Mouse (Mus musculus) intestine, embryonic 16.5 days (tissue): Measurements from ENCODE around the gene E2f4. TPM values are rescaled to one million over a fixed set of nuclear protein-coding genes. Genes with fewer than 3 reads are reported as not detected.

Experiments
- ATAC-seq: fragments of 200-750 bp; cut with Nextera tagmentation; 2 replicates; pipeline ENCODE4 v1.8.0; 2017; ENCODE audit warnings: moderate TSS enrichment, moderate library complexity
- H3K27ac ChIP-seq: fragments of 300-500 bp; sonication (generic); 2 replicates; pipeline ENCODE4 v1.5.1; 2014; ENCODE audit warnings: mild to moderate bottlenecking, low read length
- H3K27me3 ChIP-seq: fragments of 300-500 bp; sonication (generic); replicated peaks from 2 replicates; pipeline ENCODE4 v1.6.1; 2014; ENCODE audit warnings: low read length, control low read depth, mixed read lengths; ENCODE audit not compliant: control insufficient read depth, insufficient read depth
- H3K36me3 ChIP-seq: fragments of 300-500 bp; sonication (generic); 2 replicates; pipeline ENCODE4 v1.6.1; 2014; ENCODE audit warnings: low read length, control low read depth; ENCODE audit not compliant: control insufficient read depth, insufficient read depth
- H3K4me1 ChIP-seq: fragments of 300-500 bp; sonication (generic); 2 replicates; pipeline ENCODE4 v1.6.1; 2014; ENCODE audit warnings: low read length, control low read depth, mixed read lengths; ENCODE audit not compliant: control insufficient read depth, insufficient read depth
- H3K4me2 ChIP-seq: fragments of 300-500 bp; sonication (generic); 2 replicates; pipeline ENCODE4 v1.6.1; 2014; ENCODE audit warnings: low read depth, low read length, control low read depth
- H3K4me3 ChIP-seq: fragments of 300-500 bp; sonication (generic); 2 replicates; pipeline ENCODE4 v1.5.1; 2014; ENCODE audit warnings: mild to moderate bottlenecking, low read length
- H3K9ac ChIP-seq: fragments of 300-500 bp; sonication (generic); 2 replicates; pipeline ENCODE4 v1.6.1; 2014; ENCODE audit warnings: low read depth, low read length
- H3K9me3 ChIP-seq: fragments of 300-500 bp; sonication (generic); 2 replicates; pipeline ENCODE4 v1.6.1; 2016; ENCODE audit warnings: low read length, control low read depth; ENCODE audit not compliant: control insufficient read depth
- WGBS: fragments of 180-500 bp; shearing (Covaris S2); extraction: QIAGEN DNeasy Blood & Tissue Kit; methylation state at CpG from one replicate; pipeline ENCODE4 v1.1.7; 2014; 5-methylcytosine and 5-hydroxymethylcytosine counted together
- polyA plus RNA-seq: library from polyadenylated mRNA; unstranded; fragments of >200 nt; fragmentation: Nextera tagmentation; extraction: Ambion mirVana; gene quantifications from 2 replicates; pipeline ENCODE4 v1.2.1, GENCODE M21; 2015

Gene E2f4
- polyA plus RNA-seq, 1 experiment from 2014 or later: 89.2 TPM

DNA sequence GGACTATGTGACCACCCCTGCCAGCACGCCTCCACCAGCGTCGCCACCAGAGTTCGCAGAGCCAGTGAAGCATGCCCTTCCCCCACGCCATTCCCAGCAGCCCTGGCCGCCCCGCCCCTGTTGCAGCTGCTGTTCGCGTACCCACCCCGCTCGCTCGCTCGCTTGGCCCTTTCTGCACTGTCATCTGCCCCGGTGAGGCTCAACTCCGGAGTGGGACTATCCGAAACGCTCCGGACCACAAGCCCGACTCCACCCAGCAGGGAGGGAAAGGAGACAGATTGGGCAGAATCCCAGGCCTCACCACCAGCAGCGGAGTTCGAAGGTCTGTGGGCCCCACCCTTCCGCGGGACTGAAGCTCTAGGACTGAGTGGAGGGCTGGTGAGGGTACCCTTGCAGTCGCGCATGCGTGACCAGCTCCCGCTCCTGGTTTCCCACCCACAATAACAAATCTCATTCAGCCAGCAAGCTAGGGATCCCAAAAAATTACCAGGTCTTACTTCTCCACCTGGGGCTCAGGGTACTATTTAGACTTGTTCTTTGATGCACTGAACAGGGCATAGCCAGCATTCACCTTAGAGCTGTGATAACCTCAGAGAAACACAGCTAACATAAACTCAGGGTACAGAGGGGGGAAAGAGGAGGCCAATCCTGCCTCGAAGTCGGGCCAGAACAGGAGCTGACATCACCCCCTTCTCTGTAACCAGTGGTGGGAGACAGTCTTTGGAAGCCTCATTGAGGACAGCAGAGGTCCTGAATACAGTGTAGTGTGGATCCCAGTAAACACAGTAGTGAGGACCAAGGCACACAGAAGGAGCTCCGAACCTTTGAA is 21.0 kb upstream of the E2f4 start:
- H3K9ac ChIP-seq: peak overlapping the region; percentile 54
- no peaks in the 10 kb centered on the region for H3K9me3 ChIP-seq
- H3K27ac ChIP-seq: no peak overlapping the region
- WGBS: 5% methylated on average over 30 of the region's 30 CpGs
- peak; percentile 54 for ATAC-seq
- peak overlapping the region; percentile 48 for H3K4me3 ChIP-seq
- peak overlapping the region; percentile 81 for H3K4me2 ChIP-seq
- H3K36me3 ChIP-seq: no peaks in the 10 kb centered on the region
- H3K27me3 ChIP-seq: peaks cover 67% of the 10 kb centered on the region
- H3K4me1 ChIP-seq: peaks cover 21% of the 10 kb centered on the region

DNA sequence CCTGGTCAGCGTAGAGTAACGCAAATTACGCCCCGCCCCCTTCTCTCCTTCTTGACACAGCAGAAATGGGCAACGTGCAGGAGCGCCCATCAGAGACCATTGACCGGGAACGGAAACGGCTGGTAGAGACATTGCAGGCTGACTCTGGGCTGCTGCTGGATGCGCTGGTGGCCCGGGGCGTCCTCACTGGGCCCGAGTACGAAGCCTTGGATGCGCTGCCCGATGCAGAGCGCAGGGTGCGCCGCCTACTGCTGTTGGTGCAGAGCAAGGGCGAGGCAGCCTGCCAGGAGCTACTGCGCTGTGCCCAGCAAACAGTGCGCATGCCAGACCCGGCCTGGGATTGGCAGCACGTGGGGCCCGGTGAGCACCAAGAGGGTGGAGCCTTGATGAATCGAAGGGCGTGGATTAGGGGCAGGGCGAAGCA is 18.5 kb upstream of the E2f4 start:
- Histone ChIP-seq H3K27me3 (peaks cover 53% of the 10 kb centered on the region), H3K9me3 (no peaks in the 10 kb centered on the region), H3K36me3 (no peaks in the 10 kb centered on the region; the same call in 1 of the 2 replicates), H3K4me3 (peak overlapping the region; percentile 33), H3K4me1 (peaks cover 21% of the 10 kb centered on the region), H3K4me2 (peak overlapping the region; percentile 58), H3K27ac (no peak overlapping the region), H3K9ac (peak overlapping the region; percentile 46; the same call in 1 of the 2 replicates)
- 3% methylated on average over 28 of the region's 28 CpGs for WGBS
- peak; percentile 70 for ATAC-seq

DNA sequence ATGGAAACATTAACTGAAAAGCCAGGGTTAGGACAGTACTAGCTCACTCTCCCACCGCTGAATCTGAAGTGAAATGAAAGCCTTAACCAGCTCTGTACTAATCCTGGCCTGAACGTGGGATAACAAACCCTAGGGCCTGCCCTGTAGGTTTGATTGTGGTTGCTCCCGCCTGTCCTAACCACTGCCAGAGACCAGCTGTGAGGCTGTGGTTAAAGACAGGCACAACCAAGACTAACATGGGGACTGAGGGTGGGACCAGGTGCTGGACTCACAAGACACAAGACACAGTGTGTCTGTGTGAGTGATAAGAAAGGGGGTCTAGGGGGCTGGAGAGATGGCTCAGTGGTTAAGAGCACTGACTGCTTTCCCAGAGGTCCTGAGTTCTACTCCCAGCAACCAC is 16.9 kb upstream of the E2f4 start:
- Histone ChIP-seq H3K4me3 (no peak overlapping the region), H3K4me1 (peaks cover 18% of the 10 kb centered on the region), H3K4me2 (no peak overlapping the region), H3K9ac (no peak overlapping the region), H3K36me3 (no peaks in the 10 kb centered on the region; the same call in 1 of the 2 replicates), H3K27ac (no peak overlapping the region), H3K27me3 (peaks cover 42% of the 10 kb centered on the region), H3K9me3 (no peaks in the 10 kb centered on the region)
- no peak for ATAC-seq
- WGBS: 77% methylated on average over 3 of the region's 3 CpGs

DNA sequence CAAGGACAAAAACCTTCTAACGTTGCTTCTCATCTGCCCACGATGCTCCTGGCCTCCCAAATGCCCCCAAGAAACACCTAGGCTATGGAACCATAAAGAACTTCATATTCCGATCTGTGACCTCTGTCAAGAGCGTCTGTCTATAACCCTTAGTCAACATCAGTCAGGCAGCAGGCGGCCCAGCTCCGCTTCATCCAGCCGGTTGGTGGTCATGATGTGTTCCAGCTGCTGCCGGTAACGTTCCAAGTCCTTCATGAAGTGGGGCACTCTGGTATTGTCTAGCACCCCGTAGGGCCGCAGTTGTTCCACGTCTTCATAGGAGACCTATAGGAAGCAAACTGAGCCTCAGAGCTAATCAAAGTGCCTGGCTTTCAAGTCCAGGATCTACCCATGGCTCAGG is 15.6 kb upstream of the E2f4 start:
- Histone ChIP-seq H3K4me3 (no peak overlapping the region), H3K27ac (no peak overlapping the region), H3K27me3 (peaks cover 34% of the 10 kb centered on the region), H3K9ac (no peak overlapping the region), H3K4me2 (no peak overlapping the region), H3K9me3 (no peaks in the 10 kb centered on the region), H3K36me3 (no peaks in the 10 kb centered on the region; the same call in 1 of the 2 replicates), H3K4me1 (peaks cover 9% of the 10 kb centered on the region)
- ATAC-seq: no peak
- 90% methylated on average over 12 of the region's 12 CpGs for WGBS

DNA sequence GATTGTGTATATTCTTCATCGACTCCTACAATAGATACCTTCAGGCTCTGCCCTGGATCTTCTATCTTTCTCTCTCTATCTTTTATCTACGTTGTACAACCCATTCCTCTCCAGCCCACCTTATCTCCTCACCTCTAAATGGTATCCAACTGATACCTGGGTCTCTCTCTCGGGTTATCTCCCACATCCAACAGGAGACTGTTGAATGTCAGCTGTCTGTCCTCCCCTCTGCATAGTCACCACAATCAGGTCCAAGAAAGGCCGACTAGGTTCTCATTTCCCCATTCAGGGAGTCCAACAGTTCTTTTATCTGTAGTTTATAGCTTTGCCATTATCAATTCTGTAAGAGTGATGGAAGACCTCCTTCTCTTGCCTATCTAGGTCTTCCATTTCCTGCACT is 15.2 kb upstream of the E2f4 start:
- H3K27ac ChIP-seq: no peak overlapping the region
- peaks cover 9% of the 10 kb centered on the region for H3K4me1 ChIP-seq
- ATAC-seq: no peak
- no peak overlapping the region for H3K4me3 ChIP-seq
- no peaks in the 10 kb centered on the region for H3K9me3 ChIP-seq
- 85% methylated on average over 4 of the region's 4 CpGs for WGBS
- peaks cover 31% of the 10 kb centered on the region for H3K27me3 ChIP-seq
- H3K4me2 ChIP-seq: no peak overlapping the region
- H3K36me3 ChIP-seq: no peaks in the 10 kb centered on the region; the same call in 1 of the 2 replicates
- H3K9ac ChIP-seq: no peak overlapping the region

DNA sequence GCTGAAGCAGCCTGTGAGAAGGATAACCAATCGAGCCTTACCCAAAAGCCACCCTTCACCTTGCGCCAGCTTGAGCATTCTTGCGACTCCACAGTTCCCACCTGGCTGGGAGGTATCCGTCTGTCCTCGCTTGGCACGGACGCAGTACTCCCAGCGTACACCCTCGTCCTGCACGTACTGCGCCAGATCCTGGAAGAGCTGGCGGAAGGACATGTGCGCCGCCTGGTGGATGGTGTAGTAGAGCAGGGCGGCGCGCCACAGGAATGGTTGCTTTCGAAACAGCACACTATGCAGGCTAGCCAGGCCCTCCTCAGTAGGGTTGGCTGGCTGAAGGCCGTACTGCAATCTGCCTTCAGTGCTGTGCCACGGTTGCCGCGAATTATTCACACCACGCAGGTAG is 14.4 kb upstream of the E2f4 start:
- Histone ChIP-seq H3K4me3 (no peak overlapping the region), H3K27ac (no peak overlapping the region), H3K27me3 (peaks cover 24% of the 10 kb centered on the region; the same call in 1 of the 2 replicates), H3K9ac (no peak overlapping the region), H3K9me3 (no peaks in the 10 kb centered on the region), H3K4me2 (no peak overlapping the region), H3K36me3 (no peaks in the 10 kb centered on the region; the same call in 1 of the 2 replicates), H3K4me1 (peaks cover 9% of the 10 kb centered on the region)
- whole genome bisulfite sequencing: 32% methylated on average over 23 of the region's 23 CpGs
- peak; percentile 75 for ATAC-seq

DNA sequence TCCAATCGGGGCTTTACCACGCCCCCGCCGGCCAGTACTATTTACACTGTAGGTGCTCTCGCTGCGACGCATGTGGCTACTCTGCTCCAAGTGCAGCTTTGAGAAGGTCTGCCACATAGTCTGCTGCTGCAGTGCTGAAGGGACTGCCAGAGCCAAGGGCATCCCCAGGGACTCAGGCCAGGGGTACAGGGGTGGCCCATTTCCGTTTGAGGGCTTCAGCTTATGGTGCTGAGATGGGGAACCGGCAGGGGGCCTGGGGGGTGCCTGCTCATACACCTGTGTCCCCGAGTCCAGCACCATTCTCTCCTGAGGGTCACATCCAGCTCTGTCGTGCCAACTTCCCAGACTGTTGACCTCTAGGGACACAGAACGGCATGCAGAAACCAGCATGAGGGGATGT is 11.9 kb upstream of the E2f4 start:
- Histone ChIP-seq H3K4me2 (no peak overlapping the region), H3K9me3 (no peaks in the 10 kb centered on the region), H3K36me3 (no peaks in the 10 kb centered on the region; the same call in 1 of the 2 replicates), H3K27me3 (peaks cover 10% of the 10 kb centered on the region), H3K4me1 (peaks cover 18% of the 10 kb centered on the region), H3K9ac (no peak overlapping the region), H3K27ac (no peak overlapping the region), H3K4me3 (no peak overlapping the region)
- WGBS: 57% methylated on average over 12 of the region's 12 CpGs
- no peak for ATAC-seq

DNA sequence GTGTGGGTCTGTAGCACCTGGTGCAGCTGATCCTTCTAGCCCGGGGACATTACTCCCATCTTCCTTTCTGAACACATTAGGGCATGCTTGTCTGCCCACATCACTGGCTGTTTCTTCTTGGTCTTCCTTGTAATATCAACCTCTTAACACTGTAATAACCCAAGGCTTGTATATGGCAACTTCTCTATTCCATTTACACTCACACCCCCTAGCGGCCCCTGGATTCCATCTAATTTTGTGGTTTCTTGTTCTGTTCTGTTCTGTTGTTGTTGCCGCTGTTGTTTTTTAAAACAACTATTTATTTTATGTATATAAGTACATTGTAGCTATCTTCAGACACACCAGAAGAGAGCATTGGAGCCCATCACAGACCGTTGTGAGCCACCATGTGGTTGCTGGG is 10.6 kb upstream of the E2f4 start:
- H3K4me1 ChIP-seq: peaks cover 21% of the 10 kb centered on the region
- no peak for ATAC-seq
- H3K9ac ChIP-seq: no peak overlapping the region
- no peaks in the 10 kb centered on the region; the same call in 1 of the 2 replicates for H3K36me3 ChIP-seq
- no peak overlapping the region for H3K4me3 ChIP-seq
- WGBS: 81% methylated on average over 4 of the region's 4 CpGs
- H3K27ac ChIP-seq: no peak overlapping the region
- H3K4me2 ChIP-seq: no peak overlapping the region
- H3K9me3 ChIP-seq: no peaks in the 10 kb centered on the region
- H3K27me3 ChIP-seq: peaks cover 13% of the 10 kb centered on the region

DNA sequence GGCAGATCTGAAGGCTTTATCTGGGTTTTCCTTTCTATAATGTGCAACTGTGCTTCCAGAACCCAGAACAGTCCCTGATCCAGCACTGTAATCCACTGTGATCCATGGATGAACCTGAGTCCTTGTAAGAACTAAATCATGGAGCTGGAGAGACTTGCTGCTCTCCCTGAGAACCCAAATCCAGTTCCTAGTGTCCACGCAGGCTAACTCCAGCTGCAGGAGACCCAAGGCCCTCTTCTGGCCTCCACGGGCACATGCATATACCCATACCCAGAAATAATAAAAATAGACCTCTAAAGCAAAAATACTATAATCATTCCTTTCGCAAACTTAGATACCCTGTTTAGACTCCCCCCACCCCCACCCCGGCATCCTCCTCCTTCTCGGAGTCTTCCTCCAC is 9.2 kb upstream of the E2f4 start:
- H3K36me3 ChIP-seq: no peaks in the 10 kb centered on the region; the same call in 1 of the 2 replicates
- no peak overlapping the region for H3K4me3 ChIP-seq
- peak overlapping the region; percentile 93; the same call in 1 of the 2 replicates for H3K4me2 ChIP-seq
- no peak overlapping the region for H3K27ac ChIP-seq
- peaks cover 13% of the 10 kb centered on the region for H3K27me3 ChIP-seq
- WGBS: 87% methylated on average over 5 of the region's 5 CpGs
- no peaks in the 10 kb centered on the region for H3K9me3 ChIP-seq
- ATAC-seq: no peak
- peaks cover 21% of the 10 kb centered on the region for H3K4me1 ChIP-seq
- H3K9ac ChIP-seq: no peak overlapping the region
